Mouse (Mus musculus): ENCODE data around the gene Gm498. TPM values are rescaled to one million over a fixed set of nuclear protein-coding genes. Genes with fewer than 3 reads are reported as not detected.

Gm498 gene
- polyA plus RNA-seq, 1 experiment from 2014 or later: not detected

DNA sequence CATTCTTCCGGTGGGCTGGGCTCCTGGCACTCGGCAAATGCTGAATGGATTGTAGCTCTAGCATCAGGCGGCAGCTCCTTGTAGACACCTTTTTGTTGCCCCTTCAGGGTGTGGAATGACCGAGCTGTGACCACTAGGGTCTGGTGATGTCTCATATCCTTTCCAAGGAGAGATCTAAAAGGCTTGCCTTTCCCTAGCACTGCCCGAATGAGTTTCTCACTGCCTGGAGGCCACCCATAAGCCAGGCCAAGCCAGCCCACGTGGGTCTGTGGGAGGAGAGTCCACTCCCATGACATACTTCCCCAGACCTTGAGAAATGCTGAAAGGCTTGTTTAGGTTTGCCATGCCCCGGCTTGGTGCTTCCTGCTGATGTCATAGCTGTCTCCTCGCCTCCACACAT is 34.4 kb upstream of the Gm498 start:
- Histone ChIP-seq H3K9me3 (replicated peaks; ENCODE audit: control insufficient read depth, low read length, poor library complexity, severe bottlenecking) (no peaks in the 10 kb centered on the region), H3K4me2 (ENCODE audit: low read length) (peak overlapping the region; percentile 92), H3K4me1 (ENCODE audit: control insufficient read depth, insufficient read depth, low read length) (peaks cover 58% of the 10 kb centered on the region), H3K36me3 (ENCODE audit: control insufficient read depth, insufficient read depth, low read length) (peaks cover 5% of the 10 kb centered on the region; the same call in 1 of the 2 replicates), H3K9ac (ENCODE audit: low read depth, low read length) (no peak overlapping the region), H3K27ac (ENCODE audit: low read length) (no peak overlapping the region), H3K27me3 (ENCODE audit: control insufficient read depth, insufficient read depth, low read depth, low read length) (no peaks in the 10 kb centered on the region), H3K4me3 (ENCODE audit: low read depth, low read length) (no peak overlapping the region)
- ATAC-seq: no peak
- WGBS: 86% methylated on average over 8 of the region's 8 CpGs

DNA sequence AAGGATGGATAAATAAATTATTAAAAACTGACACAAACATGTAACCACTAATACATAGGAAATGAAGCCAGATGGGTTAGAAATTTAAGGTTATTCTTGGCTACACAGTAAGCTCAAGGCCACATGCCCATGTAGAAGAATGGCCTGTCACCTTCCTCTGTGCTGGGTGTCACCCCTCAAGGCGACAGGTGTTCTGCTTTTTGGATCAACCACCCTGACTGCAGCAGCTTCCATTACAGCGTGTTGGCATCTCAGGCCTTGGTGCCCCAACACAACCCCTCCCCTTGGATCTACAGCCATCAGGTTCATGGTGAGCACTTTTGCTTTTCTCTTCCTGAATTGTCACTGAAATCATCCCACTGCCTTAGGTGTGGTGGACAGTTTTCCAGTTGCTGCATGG is 34.0 kb upstream of the Gm498 start:
- Histone ChIP-seq H3K4me1 (ENCODE audit: control insufficient read depth, insufficient read depth, low read length) (peaks cover 58% of the 10 kb centered on the region), H3K36me3 (ENCODE audit: control insufficient read depth, insufficient read depth, low read length) (peaks cover 9% of the 10 kb centered on the region), H3K4me2 (ENCODE audit: low read length) (no peak overlapping the region; the same call in 1 of the 2 replicates), H3K4me3 (ENCODE audit: low read depth, low read length) (no peak overlapping the region), H3K27ac (ENCODE audit: low read length) (no peak overlapping the region), H3K9ac (ENCODE audit: low read depth, low read length) (no peak overlapping the region), H3K27me3 (ENCODE audit: control insufficient read depth, insufficient read depth, low read depth, low read length) (no peaks in the 10 kb centered on the region), H3K9me3 (replicated peaks; ENCODE audit: control insufficient read depth, low read length, poor library complexity, severe bottlenecking) (no peaks in the 10 kb centered on the region)
- WGBS: 93% methylated on average over 2 of the region's 2 CpGs
- no peak for ATAC-seq

DNA sequence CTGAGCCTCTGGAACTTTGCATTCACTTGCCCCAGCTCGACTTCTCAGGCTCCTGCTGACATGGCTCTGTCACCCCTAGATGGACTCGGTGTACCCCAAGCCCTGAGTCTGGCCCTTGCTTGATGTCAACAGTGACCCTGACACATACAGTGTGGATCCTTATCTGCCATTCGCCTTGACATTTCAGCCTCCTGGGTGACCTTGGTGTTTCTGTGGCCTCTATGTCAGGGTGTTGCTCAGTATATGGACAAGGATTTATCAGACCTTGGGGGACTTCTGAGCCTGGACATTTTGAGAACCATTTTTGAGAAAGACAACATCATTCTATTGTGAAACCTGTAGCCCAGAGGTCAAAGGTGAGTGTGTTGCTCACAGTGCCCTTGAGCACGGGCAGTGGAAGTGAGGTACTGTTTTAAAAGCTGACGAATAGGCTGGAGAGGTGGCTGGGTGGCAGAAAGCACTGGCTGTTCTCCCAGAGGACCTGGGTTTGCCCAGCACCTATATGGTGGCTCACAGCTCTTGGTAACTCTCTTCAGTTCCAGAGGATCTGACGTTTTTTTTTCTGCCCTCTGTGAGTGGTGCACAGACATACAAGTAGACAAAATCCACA is 33.0 kb upstream of the Gm498 start:
- Histone ChIP-seq H3K4me2 (ENCODE audit: low read length) (no peak overlapping the region), H3K9ac (ENCODE audit: low read depth, low read length) (no peak overlapping the region), H3K4me3 (ENCODE audit: low read depth, low read length) (no peak overlapping the region), H3K4me1 (ENCODE audit: control insufficient read depth, insufficient read depth, low read length) (peaks cover 58% of the 10 kb centered on the region), H3K27me3 (ENCODE audit: control insufficient read depth, insufficient read depth, low read depth, low read length) (no peaks in the 10 kb centered on the region), H3K36me3 (ENCODE audit: control insufficient read depth, insufficient read depth, low read length) (peaks cover 18% of the 10 kb centered on the region), H3K27ac (ENCODE audit: low read length) (no peak overlapping the region), H3K9me3 (replicated peaks; ENCODE audit: control insufficient read depth, low read length, poor library complexity, severe bottlenecking) (no peaks in the 10 kb centered on the region)
- ATAC-seq: no peak
- 82% methylated on average over 6 of the region's 6 CpGs for WGBS

DNA sequence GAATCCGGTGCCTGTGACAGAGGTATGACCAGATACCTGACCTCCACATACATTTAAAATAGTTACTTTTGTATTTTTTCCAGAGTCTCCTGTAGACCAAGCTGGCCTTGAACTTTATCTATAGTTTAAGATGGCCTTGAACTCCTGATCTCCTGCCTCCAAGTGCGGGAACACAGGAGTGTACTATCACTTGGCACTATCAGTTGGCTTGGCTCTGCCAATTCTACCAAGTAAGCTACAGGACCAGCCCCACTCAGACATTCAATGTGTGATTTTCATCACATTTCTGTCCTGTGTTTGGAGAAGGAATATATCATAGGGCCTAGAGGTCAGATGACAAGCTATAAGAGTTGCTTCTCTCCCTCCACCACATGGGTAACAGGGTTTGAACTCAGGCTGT is 32.3 kb upstream of the Gm498 start:
- Histone ChIP-seq H3K4me2 (ENCODE audit: low read length) (no peak overlapping the region; the same call in 1 of the 2 replicates), H3K36me3 (ENCODE audit: control insufficient read depth, insufficient read depth, low read length) (peaks cover 18% of the 10 kb centered on the region), H3K9ac (ENCODE audit: low read depth, low read length) (no peak overlapping the region), H3K27me3 (ENCODE audit: control insufficient read depth, insufficient read depth, low read depth, low read length) (no peaks in the 10 kb centered on the region), H3K27ac (ENCODE audit: low read length) (no peak overlapping the region), H3K4me1 (ENCODE audit: control insufficient read depth, insufficient read depth, low read length) (peaks cover 54% of the 10 kb centered on the region), H3K4me3 (ENCODE audit: low read depth, low read length) (no peak overlapping the region), H3K9me3 (replicated peaks; ENCODE audit: control insufficient read depth, low read length, poor library complexity, severe bottlenecking) (no peaks in the 10 kb centered on the region)
- WGBS: 95% methylated on average over 2 of the region's 2 CpGs
- no peak for ATAC-seq

- Histone ChIP-seq H3K4me1 (ENCODE audit: control insufficient read depth, insufficient read depth, low read length) (peaks cover 54% of the 10 kb centered on the region), H3K36me3 (ENCODE audit: control insufficient read depth, insufficient read depth, low read length) (peaks cover 18% of the 10 kb centered on the region), H3K4me3 (ENCODE audit: low read depth, low read length) (no peak overlapping the region), H3K27me3 (ENCODE audit: control insufficient read depth, insufficient read depth, low read depth, low read length) (no peaks in the 10 kb centered on the region), H3K27ac (ENCODE audit: low read length) (no peak overlapping the region), H3K9me3 (replicated peaks; ENCODE audit: control insufficient read depth, low read length, poor library complexity, severe bottlenecking) (no peaks in the 10 kb centered on the region), H3K4me2 (ENCODE audit: low read length) (peak overlapping the region; percentile 14; the same call in 1 of the 2 replicates), H3K9ac (ENCODE audit: low read depth, low read length) (no peak overlapping the region)
- no peak for ATAC-seq
- WGBS: 65% methylated on average over 3 of the region's 3 CpGs
These were observed 31.7 kb upstream of the Gm498 start for GRCm38 (mm10) chr7:143834972-143835371.

DNA sequence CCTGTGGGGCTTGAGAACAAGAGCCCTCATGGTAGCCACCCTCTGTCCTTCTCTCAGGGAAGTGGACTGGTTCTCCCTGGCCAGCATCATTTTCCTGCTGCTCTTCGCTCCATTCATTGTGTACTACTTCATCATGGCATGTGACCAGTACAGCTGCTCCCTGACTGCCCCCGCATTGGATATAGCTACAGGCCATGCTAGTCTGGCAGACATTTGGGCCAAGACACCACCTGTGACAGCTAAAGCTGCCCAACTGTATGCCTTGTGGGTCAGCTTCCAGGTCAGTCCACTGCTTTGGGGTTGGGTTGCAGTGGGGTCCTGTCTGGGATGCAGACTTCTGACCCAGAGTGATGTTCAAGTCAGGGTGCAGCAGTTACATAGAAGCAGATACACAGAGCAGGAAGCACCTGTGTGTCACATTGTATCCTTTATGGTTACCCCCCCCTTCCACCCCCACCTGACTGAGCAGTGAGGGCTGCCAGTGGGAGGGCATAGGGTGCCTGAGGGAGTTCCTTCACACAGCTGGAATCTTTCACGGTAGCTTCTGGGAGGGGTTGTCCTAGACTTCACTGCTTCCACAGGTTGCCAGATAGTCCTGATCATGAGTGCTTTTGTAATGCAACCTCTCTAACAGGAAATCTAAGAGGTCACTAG is 28.8 kb upstream of the Gm498 start:
- Histone ChIP-seq H3K36me3 (ENCODE audit: control insufficient read depth, insufficient read depth, low read length) (peaks cover 45% of the 10 kb centered on the region), H3K9me3 (replicated peaks; ENCODE audit: control insufficient read depth, low read length, poor library complexity, severe bottlenecking) (no peaks in the 10 kb centered on the region), H3K4me1 (ENCODE audit: control insufficient read depth, insufficient read depth, low read length) (peaks cover 31% of the 10 kb centered on the region), H3K4me2 (ENCODE audit: low read length) (no peak overlapping the region), H3K27ac (ENCODE audit: low read length) (no peak overlapping the region), H3K9ac (ENCODE audit: low read depth, low read length) (no peak overlapping the region), H3K27me3 (ENCODE audit: control insufficient read depth, insufficient read depth, low read depth, low read length) (no peaks in the 10 kb centered on the region), H3K4me3 (ENCODE audit: low read depth, low read length) (no peak overlapping the region)
- no peak for ATAC-seq
- 93% methylated on average over 3 of the region's 3 CpGs for WGBS

- ATAC-seq: no peak
- 90% methylated on average over 5 of the region's 5 CpGs for WGBS
- Histone ChIP-seq H3K4me2 (ENCODE audit: low read length) (no peak overlapping the region), H3K27me3 (ENCODE audit: control insufficient read depth, insufficient read depth, low read depth, low read length) (no peaks in the 10 kb centered on the region), H3K9ac (ENCODE audit: low read depth, low read length) (no peak overlapping the region), H3K27ac (ENCODE audit: low read length) (no peak overlapping the region), H3K4me1 (ENCODE audit: control insufficient read depth, insufficient read depth, low read length) (peaks cover 9% of the 10 kb centered on the region), H3K36me3 (ENCODE audit: control insufficient read depth, insufficient read depth, low read length) (peaks cover 67% of the 10 kb centered on the region), H3K4me3 (ENCODE audit: low read depth, low read length) (no peak overlapping the region), H3K9me3 (replicated peaks; ENCODE audit: control insufficient read depth, low read length, poor library complexity, severe bottlenecking) (no peaks in the 10 kb centered on the region)
These were observed 26.5 kb upstream of the Gm498 start for GRCm38 (mm10) chr7:143840121-143840520.

- no peak for ATAC-seq
- no peaks in the 10 kb centered on the region for H3K9me3 ChIP-seq (replicated peaks; ENCODE audit: control insufficient read depth, low read length, poor library complexity, severe bottlenecking)
- H3K27ac ChIP-seq (ENCODE audit: low read length): no peak overlapping the region
- no peak overlapping the region for H3K9ac ChIP-seq (ENCODE audit: low read depth, low read length)
- H3K36me3 ChIP-seq (ENCODE audit: control insufficient read depth, insufficient read depth, low read length): peaks cover 78% of the 10 kb centered on the region
- H3K4me3 ChIP-seq (ENCODE audit: low read depth, low read length): no peak overlapping the region
- H3K4me1 ChIP-seq (ENCODE audit: control insufficient read depth, insufficient read depth, low read length): peaks cover under 1% of the 10 kb centered on the region; the same call in 1 of the 2 replicates
- WGBS: 98% methylated on average over 8 of the region's 8 CpGs
- H3K4me2 ChIP-seq (ENCODE audit: low read length): no peak overlapping the region
- H3K27me3 ChIP-seq (ENCODE audit: control insufficient read depth, insufficient read depth, low read depth, low read length): no peaks in the 10 kb centered on the region
These were observed 25.3 kb upstream of the Gm498 start for GRCm38 (mm10) chr7:143841301-143841700.

DNA sequence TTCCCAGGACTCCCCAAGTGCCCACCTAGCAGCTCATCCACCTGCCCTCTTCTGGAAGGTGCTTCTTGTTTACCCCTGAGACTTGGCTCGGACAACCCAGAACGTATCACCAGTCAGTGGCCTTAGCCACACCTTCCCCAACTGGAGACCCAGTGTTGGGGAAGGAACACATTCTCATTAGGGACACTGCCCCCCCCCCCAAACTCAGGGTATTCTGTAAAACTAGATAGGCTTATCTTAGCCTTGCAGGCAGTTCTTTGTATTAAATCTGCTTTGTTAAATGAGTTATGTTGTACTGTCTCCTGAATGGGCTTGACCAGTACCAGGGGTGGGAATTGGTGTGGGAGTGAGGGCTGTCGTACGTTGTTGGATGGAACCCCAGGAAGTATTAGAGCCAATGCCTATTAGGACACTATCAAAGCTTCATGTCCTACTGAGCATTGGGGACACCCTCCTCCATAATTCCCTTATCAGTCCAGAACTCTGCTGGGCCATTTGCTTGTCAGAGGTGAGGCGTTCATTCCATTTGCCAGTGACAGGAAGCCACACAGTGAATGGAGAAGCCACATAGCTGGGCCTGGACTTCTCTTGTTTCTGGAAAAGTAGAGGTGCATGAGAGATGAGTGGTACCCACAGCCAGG is 18.4 kb upstream of the Gm498 start:
- ATAC-seq: no peak
- 91% methylated on average over 5 of the region's 5 CpGs for WGBS
- peaks cover 55% of the 10 kb centered on the region for H3K36me3 ChIP-seq (ENCODE audit: control insufficient read depth, insufficient read depth, low read length)

More for the DNA sequence above, 18.4 kb upstream of the Gm498 start:
- Histone ChIP-seq H3K27ac (ENCODE audit: low read length) (no peak overlapping the region), H3K4me3 (ENCODE audit: low read depth, low read length) (no peak overlapping the region), H3K4me1 (ENCODE audit: control insufficient read depth, insufficient read depth, low read length) (no peaks in the 10 kb centered on the region), H3K4me2 (ENCODE audit: low read length) (no peak overlapping the region), H3K9me3 (replicated peaks; ENCODE audit: control insufficient read depth, low read length, poor library complexity, severe bottlenecking) (no peaks in the 10 kb centered on the region), H3K27me3 (ENCODE audit: control insufficient read depth, insufficient read depth, low read depth, low read length) (no peaks in the 10 kb centered on the region), H3K9ac (ENCODE audit: low read depth, low read length) (no peak overlapping the region)

All from midbrain, embryonic 16.5 days (tissue).